ENCODE assay signal across 16 mouse cellular contexts in genomic region chr17:12048695-12049490, GRCm38 (mm10).
A peak's percentile ranks its signal among the peaks of the same experiment; 100 is the strongest.
DNase-seq lines count a peak whose midpoint lies in the region; ATAC-seq and TF ChIP-seq lines count a peak whose summit lies in the region.
"Had no signal": no experiment of that assay in that cellular context is flagged by ENCODE, and none has a peak within 500 bp of the region (broad histone marks: within the 10 kb centered on the region; RNA-seq: fewer than 3 reads in every experiment).

No protein-coding gene starts in this region.

- no peak overlapping the region for H3K9ac ChIP-seq in heart, embryonic 12.5 days
- no peak overlapping the region for H3K9ac ChIP-seq in liver, embryonic 12.5 days
- H3K9ac ChIP-seq: heart, embryonic 13.5 days; hindbrain, embryonic 15.5 days; kidney, embryonic 15.5 days; midbrain, embryonic 12.5 days had no signal

- H3K27me3 ChIP-seq in heart, embryonic 12.5 days (replicated peaks), result peaks cover 7% of the 10 kb centered on the region; the same call in 1 of the 2 replicates
- peaks cover 25% of the 10 kb centered on the region for H3K27me3 ChIP-seq in liver, embryonic 12.5 days (replicated peaks)
- H3K27me3 ChIP-seq: CH12.LX; hindbrain, embryonic 15.5 days; kidney, embryonic 15.5 days had no signal

- H3K4me1 ChIP-seq in heart, embryonic 12.5 days (replicated peaks), result peaks cover 13% of the 10 kb centered on the region
- H3K4me1 ChIP-seq in liver, embryonic 12.5 days, result peaks cover 11% of the 10 kb centered on the region
- H3K4me1 ChIP-seq: midbrain, embryonic 12.5 days had no signal

- intact Hi-C loops in heart, postnatal 10 days (cut with DNase I), result no loop called here

- TF ChIP-seq CTCF in brain, embryonic 14.5 days (IDR thresholded peaks at IDR 0.05; ENCODE audit: borderline replicate concordance, extremely low read depth, insufficient read depth, insufficient read length), result no peak

- WGBS in heart, embryonic 12.5 days, result 47% methylated on average over 9 of the region's 9 CpGs
- WGBS in liver, embryonic 12.5 days (ENCODE audit: insufficient replicate concordance), result 58% methylated on average over 9 of the region's 9 CpGs

- no peaks in the 10 kb centered on the region for H3K9me3 ChIP-seq in heart, embryonic 12.5 days (replicated peaks)
- H3K9me3 ChIP-seq in liver, embryonic 12.5 days (replicated peaks), result no peaks in the 10 kb centered on the region
- H3K9me3 ChIP-seq: heart, embryonic 13.5 days; hindbrain, embryonic 15.5 days; kidney, embryonic 15.5 days; midbrain, embryonic 12.5 days had no signal

- no peak overlapping the region for H3K4me3 ChIP-seq in heart, embryonic 12.5 days
- no peak overlapping the region for H3K4me3 ChIP-seq in liver, embryonic 12.5 days
- H3K4me3 ChIP-seq: heart, embryonic 13.5 days; hindbrain, embryonic 15.5 days; kidney, embryonic 15.5 days; layer of hippocampus, adult 2 months; midbrain, embryonic 12.5 days had no signal

- H3K36me3 ChIP-seq in heart, embryonic 12.5 days, result no peaks in the 10 kb centered on the region
- H3K36me3 ChIP-seq in liver, embryonic 12.5 days, result no peaks in the 10 kb centered on the region
- H3K36me3 ChIP-seq: heart, embryonic 13.5 days; hindbrain, embryonic 15.5 days; kidney, embryonic 15.5 days; midbrain, embryonic 12.5 days had no signal

- DNase-seq in heart, postnatal 10 days, result peak; percentile 31 to 35
- DNase-seq in urinary bladder, postnatal 14 days (ENCODE audit: low spot score), result peak; percentile 25
- DNase-seq in urinary bladder, adult 2 months (ENCODE audit: low spot score), result no peak
- DNase-seq in brain, embryonic 14.5 days (ENCODE audit: low read depth), result peak; percentile 58
- no peak for DNase-seq in thymus, postnatal 10 days (ENCODE audit: low spot score in 2 of 2)
- DNase-seq: gastrocnemius, postnatal 14 days; lung, postnatal 14 days; retina, postnatal 1 day had no signal

- H3K4me2 ChIP-seq in heart, embryonic 12.5 days, result no peak overlapping the region
- H3K4me2 ChIP-seq in liver, embryonic 12.5 days, result no peak overlapping the region
- H3K4me2 ChIP-seq: heart, embryonic 13.5 days; hindbrain, embryonic 15.5 days; kidney, embryonic 15.5 days; midbrain, embryonic 12.5 days had no signal

- TF ChIP-seq POLR2A in brain, embryonic 14.5 days (IDR thresholded peaks at IDR 0.05; ENCODE audit: borderline replicate concordance, extremely low read depth, insufficient read depth, insufficient read length, poor library complexity, severe bottlenecking), result no peak

- H3K27ac ChIP-seq in heart, embryonic 12.5 days (ENCODE audit: poor library complexity, severe bottlenecking), result no peak overlapping the region
- no peak overlapping the region for H3K27ac ChIP-seq in liver, embryonic 12.5 days
- H3K27ac ChIP-seq: heart, embryonic 13.5 days; hindbrain, embryonic 15.5 days; kidney, embryonic 15.5 days; layer of hippocampus, adult 2 months; midbrain, embryonic 12.5 days had no signal

- ATAC-seq in heart, embryonic 12.5 days (ENCODE audit: insufficient number of reproducible peaks, low FRiP score), result no peak; the same call in 1 of the 2 replicates
- no peak for ATAC-seq in liver, embryonic 12.5 days

Comparison
In these comparisons a context has a peak if more than half of its experiments do, and no peak if none do; other contexts are left out.
1. DNase-seq: peak in heart, postnatal 10 days (2 of 2), urinary bladder, postnatal 14 days (single experiment) and brain, embryonic 14.5 days (single experiment); none in urinary bladder, adult 2 months (single experiment) and thymus, postnatal 10 days (0 of 2).